In the genomic region with DNA sequence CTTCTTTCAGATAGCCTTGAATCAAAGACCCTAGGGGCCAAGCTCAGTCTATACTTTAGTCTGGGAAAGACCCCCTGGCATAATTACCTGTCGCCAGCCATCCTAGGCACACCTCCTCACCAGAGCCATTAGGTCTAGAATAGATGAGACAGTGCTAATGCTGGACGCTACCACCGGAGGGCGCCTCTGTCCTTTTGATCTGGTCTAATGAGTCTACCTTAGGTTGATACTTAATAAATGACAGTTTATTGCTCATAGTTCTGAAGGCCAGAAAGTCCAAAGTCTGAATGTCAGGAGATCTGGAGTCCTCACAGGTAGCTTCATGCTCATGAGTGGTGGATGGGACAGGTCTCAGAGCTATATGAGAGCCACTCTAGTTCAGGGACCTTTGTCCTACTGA, we compare ENCODE assay signal across 8 mouse cellular contexts.
A peak's percentile ranks its signal among the peaks of the same experiment; 100 is the strongest.
DNase-seq lines count a peak whose midpoint lies in the region; ATAC-seq lines count a peak whose summit lies in the region.

No protein-coding gene starts in this region.

- intact Hi-C loops in left cerebral cortex, postnatal 14 days (cut with DNase I) = loop anchor here (5.0 kb wide), 1 partner anchor 165 kb away; the partner anchor contains the start of gene Adamts2

- peak; percentile 24 for DNase-seq in cerebellum, adult 11 months
- peak; percentile 32 to 55 for DNase-seq in left cerebral cortex, postnatal 14 days (ENCODE audit: low spot score in 2 of 2)
- DNase-seq in left cerebral cortex, adult 8-10 months (ENCODE audit: low spot score in 2 of 2) = no peak
- DNase-seq in ZHBTc4 (ENCODE audit: low read depth, low spot score) = peak; percentile 63
- DNase-seq in embryo, embryonic 10.5 days (ENCODE audit: low spot score) = peak; percentile 55
- DNase-seq in lung, adult 18-20 months = peak; percentile 9 to 21
- peak; percentile 7 to 46 for DNase-seq in thymus, postnatal 10 days (ENCODE audit: low spot score in 2 of 2)

- no peak for ATAC-seq in cerebellum, adult (ENCODE audit: insufficient number of reproducible peaks, low FRiP score, low TSS enrichment)

Comparison
In these comparisons a context has a peak if more than half of its experiments do, and no peak if none do; other contexts are left out.
1. DNase-seq: peak in cerebellum, adult 11 months (single experiment), left cerebral cortex, postnatal 14 days (2 of 2), ZHBTc4 (single experiment), embryo, embryonic 10.5 days (single experiment), lung, adult 18-20 months (2 of 2) and thymus, postnatal 10 days (2 of 2); none in left cerebral cortex, adult 8-10 months (0 of 2).